Mouse (Mus musculus): ENCODE results near the gene Plce1. TPM values are rescaled to one million over a fixed set of nuclear protein-coding genes. Genes with fewer than 3 reads are reported as not detected.

The Plce1 gene
- polyA plus RNA-seq, 1 experiment from 2014 or later, result 4.3 TPM

GRCm38 (mm10) chr19:38460696-38461095, 20.2 kb upstream of the Plce1 start:
- Histone ChIP-seq H3K4me1 (ENCODE audit: control insufficient read depth, insufficient read depth, low read length) (no peaks in the 10 kb centered on the region), H3K36me3 (ENCODE audit: control insufficient read depth, insufficient read depth, low read length) (no peaks in the 10 kb centered on the region), H3K4me3 (replicated peaks; ENCODE audit: low read depth, low read length) (no peak overlapping the region), H3K4me2 (ENCODE audit: low read length) (no peak overlapping the region), H3K27me3 (ENCODE audit: control insufficient read depth, insufficient read depth, low read length) (no peaks in the 10 kb centered on the region), H3K27ac (replicated peaks; ENCODE audit: low read depth, low read length) (no peak overlapping the region), H3K9ac (replicated peaks; ENCODE audit: low read length) (no peak overlapping the region), H3K9me3 (ENCODE audit: control insufficient read depth, low read length) (peaks cover 4% of the 10 kb centered on the region; the same call in 1 of the 2 replicates)
- WGBS, result 80% methylated on average over 4 of the region's 4 CpGs
- peak; percentile 15 for DNase-seq
- no peak for ATAC-seq (ENCODE audit: low FRiP score, low TSS enrichment)

DNA sequence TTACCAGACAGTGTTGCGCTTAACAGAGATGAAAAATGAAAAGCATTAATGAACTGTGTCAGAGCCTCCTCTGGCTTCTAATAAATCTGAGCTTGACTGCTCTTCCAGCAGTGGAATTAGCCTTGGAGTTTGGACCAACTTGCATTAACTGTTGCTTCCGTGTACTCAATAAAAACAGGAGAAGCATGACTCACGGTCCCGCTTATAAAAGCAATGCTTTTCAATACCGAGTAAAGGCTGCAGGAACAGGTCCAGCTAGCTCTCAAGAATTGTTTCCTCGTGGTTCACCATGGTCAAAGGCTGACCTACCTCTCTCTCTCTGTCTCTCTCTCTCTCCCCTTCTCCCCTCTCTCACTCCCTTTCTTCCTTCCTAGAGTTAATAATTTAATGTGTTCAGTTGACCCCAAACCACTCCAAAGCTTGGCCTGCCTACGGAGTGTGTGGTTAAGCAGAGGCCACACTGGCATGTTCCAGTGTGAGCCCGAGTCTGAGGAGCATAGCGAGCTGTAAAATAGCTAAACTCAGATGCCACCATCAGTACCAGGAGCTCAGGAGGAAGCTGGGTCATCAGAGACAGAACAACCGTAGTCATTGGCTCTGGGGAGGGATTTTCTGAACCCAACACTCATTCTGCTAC, 10.5 kb upstream of the Plce1 start:
- 89% methylated on average over 10 of the region's 10 CpGs for WGBS
- ATAC-seq (ENCODE audit: low FRiP score, low TSS enrichment), result no peak
- no peak overlapping the region for H3K9ac ChIP-seq (replicated peaks; ENCODE audit: low read length)
- H3K36me3 ChIP-seq (ENCODE audit: control insufficient read depth, insufficient read depth, low read length), result no peaks in the 10 kb centered on the region
- no peak for DNase-seq
- H3K4me3 ChIP-seq (replicated peaks; ENCODE audit: low read depth, low read length), result no peak overlapping the region
- no peaks in the 10 kb centered on the region for H3K9me3 ChIP-seq (ENCODE audit: control insufficient read depth, low read length)
- H3K27ac ChIP-seq (replicated peaks; ENCODE audit: low read depth, low read length), result no peak overlapping the region
- H3K27me3 ChIP-seq (ENCODE audit: control insufficient read depth, insufficient read depth, low read length), result no peaks in the 10 kb centered on the region
- H3K4me1 ChIP-seq (ENCODE audit: control insufficient read depth, insufficient read depth, low read length), result no peaks in the 10 kb centered on the region
- H3K4me2 ChIP-seq (ENCODE audit: low read length), result no peak overlapping the region

GRCm38 (mm10) chr19:38475394-38475793, 5.5 kb upstream of the Plce1 start:
- peaks cover 3% of the 10 kb centered on the region; the same call in 1 of the 2 replicates for H3K27me3 ChIP-seq (ENCODE audit: control insufficient read depth, insufficient read depth, low read length)
- no peak overlapping the region for H3K9ac ChIP-seq (replicated peaks; ENCODE audit: low read length)
- no peaks in the 10 kb centered on the region for H3K36me3 ChIP-seq (ENCODE audit: control insufficient read depth, insufficient read depth, low read length)
- no peaks in the 10 kb centered on the region for H3K9me3 ChIP-seq (ENCODE audit: control insufficient read depth, low read length)
- H3K4me2 ChIP-seq (ENCODE audit: low read length), result no peak overlapping the region
- DNase-seq, result no peak
- no peak overlapping the region for H3K4me3 ChIP-seq (replicated peaks; ENCODE audit: low read depth, low read length)
- H3K4me1 ChIP-seq (ENCODE audit: control insufficient read depth, insufficient read depth, low read length), result peaks cover 7% of the 10 kb centered on the region
- WGBS, result 82% methylated on average over 7 of the region's 7 CpGs
- H3K27ac ChIP-seq (replicated peaks; ENCODE audit: low read depth, low read length), result no peak overlapping the region
- ATAC-seq (ENCODE audit: low FRiP score, low TSS enrichment), result no peak

DNA sequence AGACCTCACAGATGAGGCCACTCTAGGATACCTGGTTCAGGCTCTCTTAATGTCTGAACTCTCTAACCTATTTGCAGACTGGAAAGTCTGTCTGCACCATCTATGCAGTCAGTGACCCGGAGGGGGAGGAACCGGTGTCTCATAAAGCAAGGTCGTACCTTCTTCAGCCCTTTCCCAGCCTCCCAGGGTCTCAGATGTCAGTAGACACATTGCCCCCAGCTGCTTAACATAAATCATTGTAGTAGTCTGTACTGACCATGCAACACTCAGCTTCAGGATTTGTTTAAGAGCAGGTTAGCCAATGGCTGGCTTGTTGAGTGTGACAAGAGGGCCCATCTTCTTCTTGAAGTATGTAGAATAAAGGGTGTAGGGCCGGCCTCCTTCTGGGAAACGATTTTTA, 2.6 kb upstream of the Plce1 start:
- ATAC-seq (ENCODE audit: low FRiP score, low TSS enrichment) (no peak), DNase-seq (no peak)
- Histone ChIP-seq H3K4me2 (ENCODE audit: low read length) (no peak overlapping the region), H3K9ac (replicated peaks; ENCODE audit: low read length) (no peak overlapping the region), H3K4me3 (replicated peaks; ENCODE audit: low read depth, low read length) (no peak overlapping the region), H3K9me3 (ENCODE audit: control insufficient read depth, low read length) (no peaks in the 10 kb centered on the region), H3K36me3 (ENCODE audit: control insufficient read depth, insufficient read depth, low read length) (no peaks in the 10 kb centered on the region), H3K4me1 (ENCODE audit: control insufficient read depth, insufficient read depth, low read length) (peaks cover 28% of the 10 kb centered on the region), H3K27me3 (ENCODE audit: control insufficient read depth, insufficient read depth, low read length) (peaks cover 11% of the 10 kb centered on the region; the same call in 1 of the 2 replicates), H3K27ac (replicated peaks; ENCODE audit: low read depth, low read length) (0 out of 2 replicates have a peak overlapping the region, but pooled peaks have one; percentile 13)
- 39% methylated on average over 5 of the region's 5 CpGs for WGBS

- Histone ChIP-seq H3K27ac (replicated peaks; ENCODE audit: low read depth, low read length) (peak overlapping the region; percentile 13; the same call in 1 of the 2 replicates), H3K4me1 (ENCODE audit: control insufficient read depth, insufficient read depth, low read length) (peaks cover 28% of the 10 kb centered on the region), H3K27me3 (ENCODE audit: control insufficient read depth, insufficient read depth, low read length) (peaks cover 15% of the 10 kb centered on the region; the same call in 1 of the 2 replicates), H3K9me3 (ENCODE audit: control insufficient read depth, low read length) (no peaks in the 10 kb centered on the region), H3K36me3 (ENCODE audit: control insufficient read depth, insufficient read depth, low read length) (no peaks in the 10 kb centered on the region), H3K4me3 (replicated peaks; ENCODE audit: low read depth, low read length) (no peak overlapping the region), H3K4me2 (ENCODE audit: low read length) (peak overlapping the region; percentile 29), H3K9ac (replicated peaks; ENCODE audit: low read length) (no peak overlapping the region)
- peak; percentile 41; the same call in 1 of the 2 replicates for ATAC-seq (ENCODE audit: low FRiP score, low TSS enrichment)
- DNase-seq, result peak; percentile 73
- 8% methylated on average over 7 of the region's 7 CpGs for WGBS
These were observed 2.0 kb upstream of the Plce1 start for GRCm38 (mm10) chr19:38478948-38479347.

GRCm38 (mm10) chr19:38479473-38479872, 1.4 kb upstream of the Plce1 start:
- Histone ChIP-seq H3K36me3 (ENCODE audit: control insufficient read depth, insufficient read depth, low read length) (no peaks in the 10 kb centered on the region), H3K27ac (replicated peaks; ENCODE audit: low read depth, low read length) (peak overlapping the region; percentile 6; the same call in 1 of the 2 replicates), H3K27me3 (ENCODE audit: control insufficient read depth, insufficient read depth, low read length) (peaks cover 18% of the 10 kb centered on the region; the same call in 1 of the 2 replicates), H3K4me1 (ENCODE audit: control insufficient read depth, insufficient read depth, low read length) (peaks cover 28% of the 10 kb centered on the region), H3K4me2 (ENCODE audit: low read length) (no peak overlapping the region; the same call in 1 of the 2 replicates), H3K9ac (replicated peaks; ENCODE audit: low read length) (no peak overlapping the region), H3K4me3 (replicated peaks; ENCODE audit: low read depth, low read length) (no peak overlapping the region), H3K9me3 (ENCODE audit: control insufficient read depth, low read length) (no peaks in the 10 kb centered on the region)
- no peak for ATAC-seq (ENCODE audit: low FRiP score, low TSS enrichment)
- 84% methylated on average over 5 of the region's 5 CpGs for WGBS
- no peak for DNase-seq

- peaks cover 28% of the 10 kb centered on the region for H3K4me1 ChIP-seq (ENCODE audit: control insufficient read depth, insufficient read depth, low read length)
- no peaks in the 10 kb centered on the region for H3K9me3 ChIP-seq (ENCODE audit: control insufficient read depth, low read length)
- DNase-seq (peak; percentile 19), ATAC-seq (ENCODE audit: low FRiP score, low TSS enrichment) (no peak)
- H3K4me2 ChIP-seq (ENCODE audit: low read length), result peak overlapping the region; percentile 100
- no peak overlapping the region; the same call in 1 of the 2 replicates for H3K9ac ChIP-seq (replicated peaks; ENCODE audit: low read length)
- H3K4me3 ChIP-seq (replicated peaks; ENCODE audit: low read depth, low read length), result peak overlapping the region; percentile 60
- H3K27me3 ChIP-seq (ENCODE audit: control insufficient read depth, insufficient read depth, low read length), result peaks cover 25% of the 10 kb centered on the region; the same call in 1 of the 2 replicates
- no peak overlapping the region for H3K27ac ChIP-seq (replicated peaks; ENCODE audit: low read depth, low read length)
- no peaks in the 10 kb centered on the region for H3K36me3 ChIP-seq (ENCODE audit: control insufficient read depth, insufficient read depth, low read length)
- 11% methylated on average over 12 of the region's 12 CpGs for WGBS
These were observed 671 bp upstream of the Plce1 start for GRCm38 (mm10) chr19:38480156-38480720.

- Histone ChIP-seq H3K4me2 (ENCODE audit: low read length) (peak overlapping the region; percentile 100), H3K36me3 (ENCODE audit: control insufficient read depth, insufficient read depth, low read length) (no peaks in the 10 kb centered on the region), H3K27me3 (ENCODE audit: control insufficient read depth, insufficient read depth, low read length) (peaks cover 25% of the 10 kb centered on the region; the same call in 1 of the 2 replicates), H3K9ac (replicated peaks; ENCODE audit: low read length) (peak overlapping the region; percentile 57; the same call in 1 of the 2 replicates), H3K4me3 (replicated peaks; ENCODE audit: low read depth, low read length) (peak overlapping the region; percentile 60), H3K27ac (replicated peaks; ENCODE audit: low read depth, low read length) (no peak overlapping the region), H3K4me1 (ENCODE audit: control insufficient read depth, insufficient read depth, low read length) (peaks cover 28% of the 10 kb centered on the region), H3K9me3 (ENCODE audit: control insufficient read depth, low read length) (no peaks in the 10 kb centered on the region)
- DNase-seq (peak; percentile 36), ATAC-seq (ENCODE audit: low FRiP score, low TSS enrichment) (no peak)
- 9% methylated on average over 8 of the region's 8 CpGs for WGBS
These were observed 997 bp downstream of the Plce1 start for GRCm38 (mm10) chr19:38481906-38482305.

Data from midbrain, embryonic 14.5 days (tissue).